Mouse (Mus musculus): Measurements from ENCODE around the gene Kcnk3. TPM values are rescaled to one million over a fixed set of nuclear protein-coding genes. Genes with fewer than 3 reads are reported as not detected.
A peak's percentile ranks its signal among the peaks of the same experiment; 100 is the strongest.

Kcnk3 gene
- polyA plus RNA-seq, 1 experiment from 2014 or later, result 13.0 TPM

- Histone ChIP-seq H3K9me3 (ENCODE audit: control insufficient read depth, low read depth, low read length) (no peaks in the 10 kb centered on the region), H3K27ac (ENCODE audit: low read length) (no peak overlapping the region), H3K9ac (replicated peaks; ENCODE audit: low read depth, low read length) (no peak overlapping the region), H3K4me1 (ENCODE audit: control insufficient read depth, insufficient read depth, low read length) (peaks cover 7% of the 10 kb centered on the region), H3K4me2 (replicated peaks; ENCODE audit: low read depth, low read length) (no peak overlapping the region), H3K4me3 (ENCODE audit: low read depth, low read length) (no peak overlapping the region), H3K27me3 (ENCODE audit: control insufficient read depth, insufficient read depth, low read length) (no peaks in the 10 kb centered on the region), H3K36me3 (ENCODE audit: control insufficient read depth, insufficient read depth, low read length) (peaks cover 22% of the 10 kb centered on the region; the same call in 1 of the 2 replicates)
- 79% methylated on average over 6 of the region's 6 CpGs for WGBS
- no peak for ATAC-seq (ENCODE audit: insufficient number of reproducible peaks, insufficient read depth, low FRiP score, low read depth)
Measured at GRCm38 (mm10) chr5:30653246-30653645, 65.3 kb downstream of the Kcnk3 start.

DNA sequence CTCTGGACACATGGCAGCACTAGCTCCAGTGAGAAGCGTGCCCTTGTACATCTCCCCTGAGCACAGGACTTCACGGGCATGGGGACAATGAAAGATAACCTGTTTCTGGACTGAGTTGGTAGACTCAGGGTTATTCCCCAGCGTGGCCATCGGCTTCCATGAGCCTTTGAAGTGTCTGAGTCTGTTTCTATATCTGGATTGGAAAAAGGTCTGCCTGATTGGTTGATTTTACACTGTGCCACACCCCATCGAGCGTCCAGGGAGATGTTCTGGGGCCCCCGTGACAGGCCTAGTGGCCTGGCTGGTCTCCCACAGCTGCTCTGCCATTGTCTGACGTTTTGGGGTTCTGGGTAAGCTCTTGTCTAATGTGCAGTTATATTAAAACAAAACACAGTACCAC is 67.1 kb downstream of the Kcnk3 start:
- H3K9me3 ChIP-seq (ENCODE audit: control insufficient read depth, low read depth, low read length), result no peaks in the 10 kb centered on the region
- H3K4me1 ChIP-seq (ENCODE audit: control insufficient read depth, insufficient read depth, low read length), result no peaks in the 10 kb centered on the region
- H3K27ac ChIP-seq (ENCODE audit: low read length), result no peak overlapping the region
- no peaks in the 10 kb centered on the region for H3K27me3 ChIP-seq (ENCODE audit: control insufficient read depth, insufficient read depth, low read length)
- H3K36me3 ChIP-seq (ENCODE audit: control insufficient read depth, insufficient read depth, low read length), result peaks cover 22% of the 10 kb centered on the region; the same call in 1 of the 2 replicates
- H3K9ac ChIP-seq (replicated peaks; ENCODE audit: low read depth, low read length), result no peak overlapping the region
- no peak overlapping the region for H3K4me2 ChIP-seq (replicated peaks; ENCODE audit: low read depth, low read length)
- no peak overlapping the region for H3K4me3 ChIP-seq (ENCODE audit: low read depth, low read length)
- 78% methylated on average over 8 of the region's 8 CpGs for WGBS
- no peak for ATAC-seq (ENCODE audit: insufficient number of reproducible peaks, insufficient read depth, low FRiP score, low read depth)

DNA sequence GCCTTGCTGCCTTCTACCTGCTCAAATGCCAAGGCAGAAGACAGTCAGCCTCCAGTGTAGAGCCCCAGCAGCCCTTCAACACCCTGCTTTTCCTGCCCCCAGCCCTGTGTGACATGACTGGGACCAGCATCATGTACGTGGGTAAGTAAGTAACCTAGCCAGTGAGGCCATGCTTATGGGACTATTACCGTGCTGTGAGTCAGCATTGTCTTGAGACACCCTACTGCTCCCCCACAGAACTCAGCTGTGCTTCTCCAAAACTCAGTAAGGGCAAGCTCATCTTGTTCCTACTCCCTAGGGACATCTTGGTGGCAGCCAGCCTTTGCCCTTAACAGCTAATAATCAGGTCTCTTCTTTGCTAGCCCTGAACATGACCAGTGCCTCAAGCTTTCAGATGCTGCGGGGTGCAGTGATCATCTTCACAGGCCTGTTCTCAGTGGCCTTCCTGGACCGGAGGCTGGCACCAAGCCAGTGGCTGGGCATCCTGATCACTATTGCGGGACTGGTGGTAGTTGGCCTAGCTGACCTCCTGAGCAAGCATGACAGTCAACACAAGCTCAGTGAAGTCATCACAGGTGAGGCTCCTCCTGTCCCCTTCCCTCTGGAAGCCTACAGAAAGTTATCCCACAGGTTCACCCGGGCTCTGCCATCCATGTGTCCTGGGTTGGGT is 67.7 kb downstream of the Kcnk3 start:
- Histone ChIP-seq H3K9me3 (ENCODE audit: control insufficient read depth, low read depth, low read length) (no peaks in the 10 kb centered on the region), H3K36me3 (ENCODE audit: control insufficient read depth, insufficient read depth, low read length) (peaks cover 22% of the 10 kb centered on the region; the same call in 1 of the 2 replicates), H3K27ac (ENCODE audit: low read length) (no peak overlapping the region), H3K27me3 (ENCODE audit: control insufficient read depth, insufficient read depth, low read length) (no peaks in the 10 kb centered on the region), H3K9ac (replicated peaks; ENCODE audit: low read depth, low read length) (no peak overlapping the region), H3K4me3 (ENCODE audit: low read depth, low read length) (no peak overlapping the region), H3K4me1 (ENCODE audit: control insufficient read depth, insufficient read depth, low read length) (no peaks in the 10 kb centered on the region), H3K4me2 (replicated peaks; ENCODE audit: low read depth, low read length) (no peak overlapping the region)
- no peak for ATAC-seq (ENCODE audit: insufficient number of reproducible peaks, insufficient read depth, low FRiP score, low read depth)
- WGBS, result 92% methylated on average over 6 of the region's 6 CpGs

DNA sequence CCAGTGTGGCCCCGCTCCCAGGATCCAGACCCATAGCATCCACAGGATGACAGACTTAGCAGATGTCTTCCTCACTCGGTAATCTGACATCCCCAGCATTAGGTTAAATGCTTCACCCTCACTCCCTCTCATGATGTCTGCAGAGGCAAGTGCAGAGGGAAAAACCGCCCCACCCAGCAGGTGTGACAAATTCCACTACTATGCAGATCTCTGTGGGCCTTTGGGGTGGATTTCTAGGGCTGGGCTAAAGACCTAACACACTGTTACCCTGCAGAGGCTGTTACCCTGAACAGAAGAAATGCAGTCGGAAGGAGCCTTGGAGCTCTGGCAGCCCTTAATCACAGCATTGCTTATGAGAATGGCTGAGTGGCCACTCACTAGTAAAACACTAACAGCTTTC is 71.1 kb downstream of the Kcnk3 start:
- Histone ChIP-seq H3K4me2 (replicated peaks; ENCODE audit: low read depth, low read length) (no peak overlapping the region), H3K27me3 (ENCODE audit: control insufficient read depth, insufficient read depth, low read length) (no peaks in the 10 kb centered on the region), H3K9me3 (ENCODE audit: control insufficient read depth, low read depth, low read length) (no peaks in the 10 kb centered on the region), H3K36me3 (ENCODE audit: control insufficient read depth, insufficient read depth, low read length) (peaks cover 22% of the 10 kb centered on the region; the same call in 1 of the 2 replicates), H3K27ac (ENCODE audit: low read length) (no peak overlapping the region), H3K4me3 (ENCODE audit: low read depth, low read length) (no peak overlapping the region), H3K9ac (replicated peaks; ENCODE audit: low read depth, low read length) (no peak overlapping the region), H3K4me1 (ENCODE audit: control insufficient read depth, insufficient read depth, low read length) (no peaks in the 10 kb centered on the region)
- 79% methylated on average over 4 of the region's 4 CpGs for WGBS
- ATAC-seq (ENCODE audit: insufficient number of reproducible peaks, insufficient read depth, low FRiP score, low read depth), result no peak

DNA sequence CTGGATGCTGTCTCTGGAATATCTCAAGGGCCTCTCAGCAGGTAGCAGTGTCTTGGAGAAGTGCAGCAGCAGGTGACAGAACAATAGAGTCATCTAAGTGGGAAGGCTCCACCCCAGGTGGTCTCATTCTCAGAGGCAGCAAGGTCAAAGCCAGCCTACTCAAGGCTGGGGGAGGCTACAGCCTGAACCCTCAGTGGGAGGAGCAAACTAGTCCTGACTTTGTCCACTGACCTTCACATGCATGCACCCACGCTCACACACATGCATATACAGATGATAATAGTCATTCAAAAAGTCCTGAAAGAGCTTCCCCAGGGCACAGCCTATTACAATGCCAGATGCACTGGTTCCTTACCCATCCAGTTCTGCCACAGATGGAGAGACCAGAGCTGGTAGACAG is 72.3 kb downstream of the Kcnk3 start:
- H3K27me3 ChIP-seq (ENCODE audit: control insufficient read depth, insufficient read depth, low read length), result no peaks in the 10 kb centered on the region
- H3K27ac ChIP-seq (ENCODE audit: low read length), result no peak overlapping the region
- no peak for ATAC-seq (ENCODE audit: insufficient number of reproducible peaks, insufficient read depth, low FRiP score, low read depth)
- H3K36me3 ChIP-seq (ENCODE audit: control insufficient read depth, insufficient read depth, low read length), result peaks cover 22% of the 10 kb centered on the region; the same call in 1 of the 2 replicates
- WGBS, result 95% methylated on average over 1 of the region's 1 CpGs
- no peaks in the 10 kb centered on the region for H3K9me3 ChIP-seq (ENCODE audit: control insufficient read depth, low read depth, low read length)
- no peak overlapping the region for H3K4me3 ChIP-seq (ENCODE audit: low read depth, low read length)
- no peaks in the 10 kb centered on the region for H3K4me1 ChIP-seq (ENCODE audit: control insufficient read depth, insufficient read depth, low read length)
- no peak overlapping the region for H3K9ac ChIP-seq (replicated peaks; ENCODE audit: low read depth, low read length)
- no peak overlapping the region for H3K4me2 ChIP-seq (replicated peaks; ENCODE audit: low read depth, low read length)

GRCm38 (mm10) chr5:30660813-30661212 is 72.8 kb downstream of the Kcnk3 start:
- ATAC-seq (ENCODE audit: insufficient number of reproducible peaks, insufficient read depth, low FRiP score, low read depth), result no peak
- Histone ChIP-seq H3K4me3 (ENCODE audit: low read depth, low read length) (no peak overlapping the region), H3K36me3 (ENCODE audit: control insufficient read depth, insufficient read depth, low read length) (peaks cover 19% of the 10 kb centered on the region; the same call in 1 of the 2 replicates), H3K9ac (replicated peaks; ENCODE audit: low read depth, low read length) (no peak overlapping the region), H3K9me3 (ENCODE audit: control insufficient read depth, low read depth, low read length) (no peaks in the 10 kb centered on the region), H3K27me3 (ENCODE audit: control insufficient read depth, insufficient read depth, low read length) (no peaks in the 10 kb centered on the region), H3K4me2 (replicated peaks; ENCODE audit: low read depth, low read length) (no peak overlapping the region), H3K27ac (ENCODE audit: low read length) (no peak overlapping the region), H3K4me1 (ENCODE audit: control insufficient read depth, insufficient read depth, low read length) (no peaks in the 10 kb centered on the region)
- WGBS, result 92% methylated on average over 5 of the region's 5 CpGs

GRCm38 (mm10) chr5:30665360-30665759 is 77.4 kb downstream of the Kcnk3 start:
- H3K36me3 ChIP-seq (ENCODE audit: control insufficient read depth, insufficient read depth, low read length), result peaks cover 2% of the 10 kb centered on the region; the same call in 1 of the 2 replicates
- no peaks in the 10 kb centered on the region for H3K27me3 ChIP-seq (ENCODE audit: control insufficient read depth, insufficient read depth, low read length)
- 90% methylated on average over 9 of the region's 9 CpGs for WGBS
- no peak for ATAC-seq (ENCODE audit: insufficient number of reproducible peaks, insufficient read depth, low FRiP score, low read depth)
- no peaks in the 10 kb centered on the region for H3K9me3 ChIP-seq (ENCODE audit: control insufficient read depth, low read depth, low read length)
- H3K4me3 ChIP-seq (ENCODE audit: low read depth, low read length), result no peak overlapping the region
- H3K27ac ChIP-seq (ENCODE audit: low read length), result no peak overlapping the region
- peaks cover 10% of the 10 kb centered on the region for H3K4me1 ChIP-seq (ENCODE audit: control insufficient read depth, insufficient read depth, low read length)
- H3K9ac ChIP-seq (replicated peaks; ENCODE audit: low read depth, low read length), result no peak overlapping the region
- no peak overlapping the region for H3K4me2 ChIP-seq (replicated peaks; ENCODE audit: low read depth, low read length)

DNA sequence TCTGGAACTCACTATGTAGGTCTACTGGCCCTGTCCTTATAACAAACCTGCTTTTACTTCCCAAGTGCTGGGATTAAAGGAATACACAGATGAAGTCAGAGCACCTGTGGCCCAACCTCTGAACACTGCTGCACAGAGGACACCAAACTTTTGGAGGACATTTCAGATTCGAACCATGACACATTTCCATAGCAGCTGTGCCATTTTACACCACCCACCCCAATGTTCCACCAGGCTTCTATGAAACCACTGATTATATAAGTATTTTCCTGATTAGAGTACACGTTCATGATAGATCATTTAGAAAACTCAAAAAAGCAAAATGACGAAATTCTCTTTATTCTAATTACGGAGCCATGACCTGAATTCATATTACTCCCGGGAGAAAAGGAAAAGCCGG is 78.0 kb downstream of the Kcnk3 start:
- H3K9ac ChIP-seq (replicated peaks; ENCODE audit: low read depth, low read length), result peak overlapping the region; percentile 46; the same call in 1 of the 2 replicates
- H3K9me3 ChIP-seq (ENCODE audit: control insufficient read depth, low read depth, low read length), result no peaks in the 10 kb centered on the region
- peak overlapping the region; percentile 77 for H3K4me3 ChIP-seq (ENCODE audit: low read depth, low read length)
- no peaks in the 10 kb centered on the region for H3K27me3 ChIP-seq (ENCODE audit: control insufficient read depth, insufficient read depth, low read length)
- H3K36me3 ChIP-seq (ENCODE audit: control insufficient read depth, insufficient read depth, low read length), result peaks cover 7% of the 10 kb centered on the region; the same call in 1 of the 2 replicates
- H3K27ac ChIP-seq (ENCODE audit: low read length), result peak overlapping the region; percentile 76; the same call in 1 of the 2 replicates
- H3K4me1 ChIP-seq (ENCODE audit: control insufficient read depth, insufficient read depth, low read length), result peaks cover 10% of the 10 kb centered on the region
- WGBS, result 59% methylated on average over 6 of the region's 6 CpGs
- peak overlapping the region; percentile 66 for H3K4me2 ChIP-seq (replicated peaks; ENCODE audit: low read depth, low read length)
- ATAC-seq (ENCODE audit: insufficient number of reproducible peaks, insufficient read depth, low FRiP score, low read depth), result no peak
